Mouse (Mus musculus): ENCODE measurements around the gene Pla2r1.

The Pla2r1 gene

GRCm38 (mm10) chr2:60503991-60504390, 49.1 kb downstream of the Pla2r1 start:
- DNase-seq (ENCODE audit: low spot score) = no peak

GRCm38 (mm10) chr2:60500583-60501116, 52.5 kb downstream of the Pla2r1 start:
- DNase-seq (ENCODE audit: low spot score) = no peak

- no peak for DNase-seq (ENCODE audit: low spot score)
Observed at GRCm38 (mm10) chr2:60479906-60480305, 73.2 kb downstream of the Pla2r1 start.

GRCm38 (mm10) chr2:60478778-60479177, 74.3 kb downstream of the Pla2r1 start:
- DNase-seq (ENCODE audit: low spot score) = no peak

- DNase-seq (ENCODE audit: low spot score) = no peak
Observed at GRCm38 (mm10) chr2:60468901-60469770, 84.0 kb downstream of the Pla2r1 start.

GRCm38 (mm10) chr2:60452376-60452775, 100.7 kb downstream of the Pla2r1 start:
- no peak for DNase-seq (ENCODE audit: low spot score)

- DNase-seq (ENCODE audit: low spot score) = no peak
Observed at GRCm38 (mm10) chr2:60451119-60451773, 101.9 kb downstream of the Pla2r1 start.

- no peak for DNase-seq (ENCODE audit: low spot score)
Observed at GRCm38 (mm10) chr2:60449732-60450131, 103.4 kb downstream of the Pla2r1 start.

- no peak for DNase-seq (ENCODE audit: low spot score)
Observed at GRCm38 (mm10) chr2:60444711-60445509, 108.2 kb downstream of the Pla2r1 start.

GRCm38 (mm10) chr2:60443279-60443678, 109.8 kb downstream of the Pla2r1 start:
- DNase-seq (ENCODE audit: low spot score) = no peak

- no peak for DNase-seq (ENCODE audit: low spot score)
Observed at GRCm38 (mm10) chr2:60441875-60442274, 111.2 kb downstream of the Pla2r1 start.

GRCm38 (mm10) chr2:60436802-60437201, 116.3 kb downstream of the Pla2r1 start:
- no peak for DNase-seq (ENCODE audit: low spot score)

- DNase-seq (ENCODE audit: low spot score) = no peak
Observed at GRCm38 (mm10) chr2:60430315-60431021, 122.6 kb downstream of the Pla2r1 start.

- DNase-seq (ENCODE audit: low spot score) = peak; percentile 68
Observed at GRCm38 (mm10) chr2:60418075-60418474, 135.0 kb downstream of the Pla2r1 start.

GRCm38 (mm10) chr2:60414334-60414733, 138.8 kb downstream of the Pla2r1 start:
- DNase-seq (ENCODE audit: low spot score) = no peak

GRCm38 (mm10) chr2:60413006-60413650, 140.0 kb downstream of the Pla2r1 start:
- no peak for DNase-seq (ENCODE audit: low spot score)

GRCm38 (mm10) chr2:60411181-60411580, 141.9 kb downstream of the Pla2r1 start:
- no peak for DNase-seq (ENCODE audit: low spot score)

- DNase-seq (ENCODE audit: low spot score) = no peak
Observed at GRCm38 (mm10) chr2:60409989-60410763, 142.9 kb downstream of the Pla2r1 start.

- DNase-seq (ENCODE audit: low spot score) = no peak
Observed at GRCm38 (mm10) chr2:60409194-60409593, 143.9 kb downstream of the Pla2r1 start.

- DNase-seq (ENCODE audit: low spot score) = no peak
Observed at GRCm38 (mm10) chr2:60407387-60407786, 145.7 kb downstream of the Pla2r1 start.

Data from lung, postnatal 25 days (tissue).